12 mouse cellular contexts compared by ENCODE assay signal in the genomic region with DNA sequence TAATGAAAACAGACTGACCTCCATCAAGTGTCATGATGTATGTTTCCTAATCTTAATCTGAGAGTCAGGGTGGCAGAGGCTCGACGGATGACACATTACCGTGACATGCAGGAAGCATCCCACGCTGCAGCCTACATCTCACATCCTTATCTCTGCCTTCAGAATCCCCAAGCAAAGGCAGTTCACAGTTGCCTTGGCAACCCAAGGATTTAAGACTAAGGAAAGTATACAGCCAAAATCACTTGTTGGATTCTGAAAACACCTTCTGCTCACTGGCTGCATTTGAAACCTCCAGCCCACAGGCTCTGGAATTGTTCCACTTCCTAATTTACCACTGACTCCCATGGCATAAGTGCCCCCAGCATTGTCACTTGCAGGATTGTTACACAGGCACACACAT. TPM values are rescaled to one million over a fixed set of nuclear protein-coding genes. Genes with fewer than 3 reads are reported as not detected.
DNase-seq lines count a peak whose midpoint lies in the region; ATAC-seq lines count a peak whose summit lies in the region.
"Had no signal": no experiment of that assay in that cellular context is flagged by ENCODE, and none has a peak within 500 bp of the region (broad histone marks: within the 10 kb centered on the region; RNA-seq: fewer than 3 reads in every experiment).

No protein-coding gene starts in this region.

- H3K9ac ChIP-seq in heart, embryonic 13.5 days = no peak overlapping the region
- H3K9ac ChIP-seq in neural tube, embryonic 15.5 days (replicated peaks) = no peak overlapping the region
- H3K9ac ChIP-seq: embryonic facial prominence, embryonic 13.5 days; kidney, embryonic 15.5 days had no signal

- peaks cover 78% of the 10 kb centered on the region for H3K4me1 ChIP-seq in heart, embryonic 13.5 days
- no peaks in the 10 kb centered on the region for H3K4me1 ChIP-seq in neural tube, embryonic 15.5 days
- H3K4me1 ChIP-seq: embryonic facial prominence, embryonic 13.5 days had no signal

- peak overlapping the region; percentile 34 for H3K27ac ChIP-seq in heart, embryonic 13.5 days (replicated peaks)
- H3K27ac ChIP-seq in neural tube, embryonic 15.5 days (replicated peaks) = no peak overlapping the region
- H3K27ac ChIP-seq: embryonic facial prominence, embryonic 13.5 days; kidney, embryonic 15.5 days had no signal

- intact Hi-C loops in heart, postnatal 10 days (cut with DNase I) = no loop called here
- intact Hi-C loops in left cerebral cortex, postnatal 36 days (cut with DNase I) = no loop called here

- no peak for ATAC-seq in heart, embryonic 13.5 days (ENCODE audit: extremely low read depth, insufficient number of reproducible peaks, low FRiP score, low TSS enrichment)
- ATAC-seq in neural tube, embryonic 15.5 days (ENCODE audit: low FRiP score) = no peak

- H3K27me3 ChIP-seq in heart, embryonic 13.5 days (replicated peaks) = no peaks in the 10 kb centered on the region
- no peaks in the 10 kb centered on the region for H3K27me3 ChIP-seq in neural tube, embryonic 15.5 days (replicated peaks)
- H3K27me3 ChIP-seq: embryonic facial prominence, embryonic 13.5 days; kidney, embryonic 15.5 days had no signal

- H3K4me3 ChIP-seq in heart, embryonic 13.5 days = no peak overlapping the region
- H3K4me3 ChIP-seq in neural tube, embryonic 15.5 days (replicated peaks) = no peak overlapping the region
- H3K4me3 ChIP-seq: embryonic facial prominence, embryonic 13.5 days; kidney, embryonic 15.5 days had no signal

- WGBS in heart, embryonic 13.5 days = 26% methylated on average over 4 of the region's 4 CpGs
- 84% methylated on average over 4 of the region's 4 CpGs for WGBS in neural tube, embryonic 15.5 days

- H3K36me3 ChIP-seq in heart, embryonic 13.5 days = peaks cover 19% of the 10 kb centered on the region
- peaks cover 18% of the 10 kb centered on the region for H3K36me3 ChIP-seq in neural tube, embryonic 15.5 days
- H3K36me3 ChIP-seq: embryonic facial prominence, embryonic 13.5 days had no signal

- no peaks in the 10 kb centered on the region for H3K9me3 ChIP-seq in heart, embryonic 13.5 days
- no peaks in the 10 kb centered on the region for H3K9me3 ChIP-seq in neural tube, embryonic 15.5 days (replicated peaks)
- H3K9me3 ChIP-seq: embryonic facial prominence, embryonic 13.5 days; kidney, embryonic 15.5 days had no signal

- DNase-seq in heart, postnatal 10 days = no peak
- DNase-seq in frontal cortex, postnatal 10 days (ENCODE audit: low spot score in 2 of 2) = peak; percentile 27 to 53
- peak; percentile 51 to 63 for DNase-seq in left cerebral cortex, postnatal 36 days (ENCODE audit: low spot score in 2 of 2)
- peak; percentile 50 for DNase-seq in right cerebral cortex, postnatal 25 days
- no peak for DNase-seq in thymus, postnatal 4 days
- no peak for DNase-seq in cerebellum, postnatal 4 days (ENCODE audit: low spot score in 2 of 2)
- DNase-seq: cerebellum, adult 18-20 months; gastrocnemius, postnatal 10 days had no signal

- peak overlapping the region; percentile 15; the same call in 1 of the 2 replicates for H3K4me2 ChIP-seq in heart, embryonic 13.5 days
- no peak overlapping the region for H3K4me2 ChIP-seq in neural tube, embryonic 15.5 days
- H3K4me2 ChIP-seq: embryonic facial prominence, embryonic 13.5 days; kidney, embryonic 15.5 days had no signal

RNA-seq across cellular contexts. Expression of a gene that starts 38.8 kb away (rescaled TPM):
- 10.6 TPM in 2 replicates for polyA plus RNA-seq in heart, embryonic 13.5 days (2015; fragmentation: Nextera tagmentation; extraction: Ambion mirVana)
- total RNA-seq in heart, postnatal 10 days (2021) = 10 to 100 TPM; 14.8 to 15.9 TPM
- total RNA-seq in left cerebral cortex, postnatal 36 days (2021) = 10 to 100 TPM; 10.3 to 12.3 TPM
- 18.5 and 19.7 TPM in 2 replicates for polyA plus RNA-seq in neural tube, embryonic 15.5 days (2015; fragmentation: Nextera tagmentation; extraction: Ambion mirVana)

RNA-seq across cellular contexts. Expression of a gene that starts 40.5 kb away (rescaled TPM):
- 11.9 and 15.6 TPM in 2 replicates for polyA plus RNA-seq in heart, embryonic 13.5 days (2015; fragmentation: Nextera tagmentation; extraction: Ambion mirVana)
- total RNA-seq in heart, postnatal 10 days (2021) = 1 to 10 TPM; 9.3 to 9.9 TPM
- 10 to 100 TPM; 30.5 to 48.6 TPM for total RNA-seq in left cerebral cortex, postnatal 36 days (2021)
- 44.8 and 52.5 TPM in 2 replicates for polyA plus RNA-seq in neural tube, embryonic 15.5 days (2015; fragmentation: Nextera tagmentation; extraction: Ambion mirVana)

RNA-seq across cellular contexts. Expression of a gene that starts 55.2 kb away (rescaled TPM):
- polyA plus RNA-seq in heart, embryonic 13.5 days (2015; fragmentation: Nextera tagmentation; extraction: Ambion mirVana) = 57.5 and 59.1 TPM in 2 replicates
- total RNA-seq in heart, postnatal 10 days (2021) = 10 to 100 TPM; 38.3 to 40.4 TPM
- total RNA-seq in left cerebral cortex, postnatal 36 days (2021) = 10 to 100 TPM; 38.5 to 45.4 TPM
- polyA plus RNA-seq in neural tube, embryonic 15.5 days (2015; fragmentation: Nextera tagmentation; extraction: Ambion mirVana) = 83.5 and 83.7 TPM in 2 replicates

RNA-seq across cellular contexts. Expression of a gene that starts 55.7 kb away (rescaled TPM):
- 23.3 and 26.7 TPM in 2 replicates for polyA plus RNA-seq in heart, embryonic 13.5 days (2015; fragmentation: Nextera tagmentation; extraction: Ambion mirVana)
- 10 to 100 TPM; 19.6 to 19.7 TPM for total RNA-seq in heart, postnatal 10 days (2021)
- 10 to 100 TPM; 50.3 to 84.9 TPM for total RNA-seq in left cerebral cortex, postnatal 36 days (2021)
- 71.1 and 81.9 TPM in 2 replicates for polyA plus RNA-seq in neural tube, embryonic 15.5 days (2015; fragmentation: Nextera tagmentation; extraction: Ambion mirVana)

Comparison
In these comparisons a context has a peak if more than half of its experiments do, and no peak if none do; other contexts are left out.
1. DNase-seq: peak in frontal cortex, postnatal 10 days (2 of 2), left cerebral cortex, postnatal 36 days (2 of 2) and right cerebral cortex, postnatal 25 days (single experiment); none in heart, postnatal 10 days (0 of 2), thymus, postnatal 4 days (single experiment) and cerebellum, postnatal 4 days (0 of 2).